9 mouse cellular contexts compared by ENCODE assay signal in genomic region chr2:118695677-118696232, GRCm38 (mm10). TPM values are rescaled to one million over a fixed set of nuclear protein-coding genes. Genes with fewer than 3 reads are reported as not detected.
A peak's percentile ranks its signal among the peaks of the same experiment; 100 is the strongest.
DNase-seq lines count a peak whose midpoint lies in the region; ATAC-seq and TF ChIP-seq lines count a peak whose summit lies in the region.
"Had no signal": no experiment of that assay in that cellular context is flagged by ENCODE, and none has a peak within 500 bp of the region (broad histone marks: within the 10 kb centered on the region; RNA-seq: fewer than 3 reads in every experiment).

No protein-coding gene starts in this region.

- no peak for TF ChIP-seq POLR2A in limb, embryonic 14.5 days (IDR thresholded peaks at IDR 0.05; ENCODE audit: borderline replicate concordance, extremely low read depth, insufficient read depth, insufficient read length)

- H3K36me3 ChIP-seq in kidney, postnatal 0 days (ENCODE audit: insufficient read depth, low read length), result no peaks in the 10 kb centered on the region
- no peaks in the 10 kb centered on the region for H3K36me3 ChIP-seq in limb, embryonic 14.5 days (ENCODE audit: control insufficient read depth, insufficient read depth, low read length)
- H3K36me3 ChIP-seq in intestine, embryonic 16.5 days (ENCODE audit: control insufficient read depth, insufficient read depth, low read length), result no peaks in the 10 kb centered on the region
- H3K36me3 ChIP-seq: neural tube, embryonic 13.5 days had no signal

- peak; percentile 83 for TF ChIP-seq CTCF in kidney, postnatal 0 days (IDR thresholded peaks at IDR 0.05; ENCODE audit: low read depth)

- ATAC-seq in kidney, postnatal 0 days (replicated peaks; ENCODE audit: low FRiP score, low read depth), result no peak
- ATAC-seq in limb, embryonic 14.5 days (ENCODE audit: low FRiP score, low read depth), result no peak
- peak; percentile 42; the same call in 1 of the 2 replicates for ATAC-seq in neutrophil, adult 5-6 weeks (ENCODE audit: extremely low read depth, insufficient number of reproducible peaks, low FRiP score, poor library complexity, severe bottlenecking)
- ATAC-seq in intestine, embryonic 16.5 days, result no peak

- no peak overlapping the region for H3K4me3 ChIP-seq in kidney, postnatal 0 days (replicated peaks; ENCODE audit: low read depth, low read length)
- H3K4me3 ChIP-seq in limb, embryonic 14.5 days (replicated peaks; ENCODE audit: low read length), result no peak overlapping the region
- H3K4me3 ChIP-seq in intestine, embryonic 16.5 days (ENCODE audit: low read length), result no peak overlapping the region
- H3K4me3 ChIP-seq: neural tube, embryonic 13.5 days had no signal

- no peaks in the 10 kb centered on the region for H3K9me3 ChIP-seq in kidney, postnatal 0 days (replicated peaks; ENCODE audit: low read length)
- no peaks in the 10 kb centered on the region for H3K9me3 ChIP-seq in limb, embryonic 14.5 days (ENCODE audit: control insufficient read depth, low read length)
- no peaks in the 10 kb centered on the region for H3K9me3 ChIP-seq in intestine, embryonic 16.5 days (ENCODE audit: control insufficient read depth, low read length)
- H3K9me3 ChIP-seq: neural tube, embryonic 13.5 days had no signal

- H3K4me2 ChIP-seq in kidney, postnatal 0 days (ENCODE audit: low read length), result no peak overlapping the region
- no peak overlapping the region for H3K4me2 ChIP-seq in limb, embryonic 14.5 days (replicated peaks; ENCODE audit: low read depth, low read length, severe bottlenecking)
- H3K4me2 ChIP-seq in intestine, embryonic 16.5 days (ENCODE audit: low read depth, low read length), result no peak overlapping the region
- H3K4me2 ChIP-seq: neural tube, embryonic 13.5 days had no signal

- no peak overlapping the region for H3K9ac ChIP-seq in kidney, postnatal 0 days (ENCODE audit: low read depth, low read length)
- no peak overlapping the region for H3K9ac ChIP-seq in limb, embryonic 14.5 days (ENCODE audit: low read depth, low read length, severe bottlenecking)
- no peak overlapping the region for H3K9ac ChIP-seq in intestine, embryonic 16.5 days (ENCODE audit: low read depth, low read length)
- H3K9ac ChIP-seq: neural tube, embryonic 13.5 days had no signal

- WGBS in kidney, postnatal 0 days, result 33% methylated on average over 11 of the region's 11 CpGs
- WGBS in limb, embryonic 14.5 days, result 31% methylated on average over 11 of the region's 11 CpGs
- 32% methylated on average over 11 of the region's 11 CpGs for WGBS in intestine, embryonic 16.5 days

- no peaks in the 10 kb centered on the region; the same call in 1 of the 2 replicates for H3K4me1 ChIP-seq in kidney, postnatal 0 days (replicated peaks; ENCODE audit: insufficient read depth, low read length)
- peaks cover 6% of the 10 kb centered on the region; the same call in 1 of the 2 replicates for H3K4me1 ChIP-seq in limb, embryonic 14.5 days (ENCODE audit: control insufficient read depth, insufficient read depth, low read length)
- peaks cover 10% of the 10 kb centered on the region; the same call in 1 of the 2 replicates for H3K4me1 ChIP-seq in intestine, embryonic 16.5 days (ENCODE audit: control insufficient read depth, insufficient read depth, low read length)

- peak; percentile 78 for DNase-seq in kidney, postnatal 0 days (ENCODE audit: low spot score)
- no peak for DNase-seq in kidney, adult 11 months
- peak; percentile 83 for DNase-seq in ES-CJ7 (ENCODE audit: low read depth, low spot score)
- peak; percentile 44 for DNase-seq in cerebellum, adult 11-12 months
- DNase-seq in forelimb bud, embryonic 11.5 days (ENCODE audit: low read depth, low spot score), result peak; percentile 64
- DNase-seq in limb, embryonic 14.5 days (ENCODE audit: low spot score), result peak; percentile 75

- H3K27ac ChIP-seq in kidney, postnatal 0 days, result no peak overlapping the region
- no peak overlapping the region for H3K27ac ChIP-seq in limb, embryonic 14.5 days (replicated peaks; ENCODE audit: low read depth, low read length)
- no peak overlapping the region for H3K27ac ChIP-seq in intestine, embryonic 16.5 days (ENCODE audit: low read length)
- H3K27ac ChIP-seq: neural tube, embryonic 13.5 days had no signal

- H3K27me3 ChIP-seq in kidney, postnatal 0 days (ENCODE audit: insufficient read depth, low read length), result peaks cover 11% of the 10 kb centered on the region; the same call in 1 of the 2 replicates
- H3K27me3 ChIP-seq in limb, embryonic 14.5 days (ENCODE audit: control insufficient read depth, insufficient read depth, low read length), result peaks cover 34% of the 10 kb centered on the region
- H3K27me3 ChIP-seq in intestine, embryonic 16.5 days (replicated peaks; ENCODE audit: control insufficient read depth, insufficient read depth, low read length), result peaks cover 3% of the 10 kb centered on the region

RNA-seq across cellular contexts. Expression of gene Ankrd63, which starts 8.0 kb away (rescaled TPM):
- polyA plus RNA-seq in kidney, postnatal 0 days (2015; fragmentation: Nextera tagmentation; extraction: Ambion mirVana), result 0.37 and 0.45 TPM in 2 replicates
- polyA plus RNA-seq in limb, embryonic 14.5 days (2012; rRNA removed), result 0.08 and 0.10 TPM in 2 replicates
- polyA plus RNA-seq in limb, embryonic 14.5 days (2014; fragmentation: Nextera tagmentation; extraction: Ambion mirVana), result 0.07 TPM in 1 of 2 replicates, not detected in the other
- 0.74 and 1.2 TPM in 2 replicates for total RNA-seq in neutrophil, adult 5-6 weeks (2017)
- 0.15 and 0.22 TPM in 2 replicates for polyA plus RNA-seq in intestine, embryonic 16.5 days (2015; fragmentation: Nextera tagmentation; extraction: Ambion mirVana)
- polyA plus RNA-seq: neural tube, embryonic 13.5 days had no signal

RNA-seq across cellular contexts. Expression of gene Plcb2, which starts 32.5 kb away (rescaled TPM):
- polyA plus RNA-seq in kidney, postnatal 0 days (2015; fragmentation: Nextera tagmentation; extraction: Ambion mirVana), result 1.3 and 1.4 TPM in 2 replicates
- 2.0 and 2.1 TPM in 2 replicates for polyA plus RNA-seq in limb, embryonic 14.5 days (2012; rRNA removed)
- 0.74 and 0.82 TPM in 2 replicates for polyA plus RNA-seq in limb, embryonic 14.5 days (2014; fragmentation: Nextera tagmentation; extraction: Ambion mirVana)
- 87.3 and 90.5 TPM in 2 replicates for total RNA-seq in neutrophil, adult 5-6 weeks (2017)
- polyA plus RNA-seq in intestine, embryonic 16.5 days (2015; fragmentation: Nextera tagmentation; extraction: Ambion mirVana), result 0.99 and 1.3 TPM in 2 replicates

RNA-seq across cellular contexts. Expression of gene Pak6, which starts 32.7 kb away (rescaled TPM):
- polyA plus RNA-seq in kidney, postnatal 0 days (2015; fragmentation: Nextera tagmentation; extraction: Ambion mirVana), result 1.9 and 3.5 TPM in 2 replicates
- polyA plus RNA-seq in limb, embryonic 14.5 days (2012; rRNA removed), result 4.8 and 5.5 TPM in 2 replicates
- 3.8 and 4.6 TPM in 2 replicates for polyA plus RNA-seq in limb, embryonic 14.5 days (2014; fragmentation: Nextera tagmentation; extraction: Ambion mirVana)
- total RNA-seq in neutrophil, adult 5-6 weeks (2017), result 0.23 and 0.25 TPM in 2 replicates
- 1.8 and 2.0 TPM in 2 replicates for polyA plus RNA-seq in intestine, embryonic 16.5 days (2015; fragmentation: Nextera tagmentation; extraction: Ambion mirVana)

RNA-seq across cellular contexts. Expression of gene Inafm2, which starts 49.8 kb away (rescaled TPM):
- 16.1 and 16.8 TPM in 2 replicates for polyA plus RNA-seq in kidney, postnatal 0 days (2015; fragmentation: Nextera tagmentation; extraction: Ambion mirVana)
- polyA plus RNA-seq in limb, embryonic 14.5 days (2012; rRNA removed), result 7.9 and 8.0 TPM in 2 replicates
- 24.4 and 27.9 TPM in 2 replicates for polyA plus RNA-seq in limb, embryonic 14.5 days (2014; fragmentation: Nextera tagmentation; extraction: Ambion mirVana)
- total RNA-seq in neutrophil, adult 5-6 weeks (2017), result 19.8 and 20.9 TPM in 2 replicates
- polyA plus RNA-seq in intestine, embryonic 16.5 days (2015; fragmentation: Nextera tagmentation; extraction: Ambion mirVana), result 21.9 and 24.1 TPM in 2 replicates
